ENCODE assay signal across 22 mouse cellular contexts in genomic region chr2:29035698-29036097, GRCm38 (mm10). TPM values are rescaled to one million over a fixed set of nuclear protein-coding genes. Genes with fewer than 3 reads are reported as not detected.
DNase-seq lines count a peak whose midpoint lies in the region; ATAC-seq lines count a peak whose summit lies in the region.
"Had no signal": no experiment of that assay in that cellular context is flagged by ENCODE, and none has a peak within 500 bp of the region (broad histone marks: within the 10 kb centered on the region; RNA-seq: fewer than 3 reads in every experiment).

No protein-coding gene starts in this region.

- 51% methylated on average over 8 of the region's 8 CpGs for WGBS in midbrain, embryonic 11.5 days
- WGBS in midbrain, embryonic 14.5 days, result 52% methylated on average over 8 of the region's 8 CpGs
- 68% methylated on average over 8 of the region's 8 CpGs for WGBS in liver, embryonic 12.5 days (ENCODE audit: insufficient replicate concordance)
- WGBS in forebrain, embryonic 15.5 days, result 47% methylated on average over 8 of the region's 8 CpGs
- 47% methylated on average over 8 of the region's 8 CpGs for WGBS in forebrain, embryonic 16.5 days

- DNase-seq in midbrain, embryonic 11.5 days (ENCODE audit: low spot score, missing footprints), result peak; percentile 28
- no peak for DNase-seq in midbrain, embryonic 14.5 days
- DNase-seq in kidney, postnatal 14 days, result peak; percentile 79
- no peak for DNase-seq in frontal cortex, adult 2 months (ENCODE audit: extremely low spot score in 1 of 2, low spot score in 1 of 2)
- DNase-seq in cerebellum, adult 11 months, result no peak
- DNase-seq: adrenal gland, postnatal 36 days; cerebellum, adult 2 months; gastrocnemius, postnatal 10 days; heart, adult 2 months; heart, postnatal 36 days; layer of hippocampus, postnatal 36 days; left cerebral cortex, postnatal 4 days; lung, adult 18-20 months; lung, postnatal 14 days; right cerebral cortex, postnatal 25 days; thymus, adult 18-20 months had no signal

- no peaks in the 10 kb centered on the region for H3K36me3 ChIP-seq in midbrain, embryonic 11.5 days (ENCODE audit: control insufficient read depth, insufficient read depth, low read length)
- no peaks in the 10 kb centered on the region for H3K36me3 ChIP-seq in midbrain, embryonic 14.5 days (ENCODE audit: control insufficient read depth, insufficient read depth, low read length)
- H3K36me3 ChIP-seq in liver, embryonic 12.5 days, result no peaks in the 10 kb centered on the region
- H3K36me3 ChIP-seq in forebrain, embryonic 15.5 days, result no peaks in the 10 kb centered on the region
- no peaks in the 10 kb centered on the region for H3K36me3 ChIP-seq in forebrain, embryonic 16.5 days (ENCODE audit: control insufficient read depth, insufficient read depth)
- H3K36me3 ChIP-seq: embryonic facial prominence, embryonic 10.5 days; stomach, embryonic 15.5 days had no signal

- peaks cover 15% of the 10 kb centered on the region; the same call in 1 of the 2 replicates for H3K27me3 ChIP-seq in midbrain, embryonic 11.5 days (ENCODE audit: control insufficient read depth, insufficient read depth, low read length)
- H3K27me3 ChIP-seq in midbrain, embryonic 14.5 days (ENCODE audit: control insufficient read depth, insufficient read depth, low read length), result peaks cover 5% of the 10 kb centered on the region
- H3K27me3 ChIP-seq in liver, embryonic 12.5 days (replicated peaks), result peaks cover 39% of the 10 kb centered on the region
- H3K27me3 ChIP-seq in forebrain, embryonic 15.5 days, result peaks cover 86% of the 10 kb centered on the region
- peaks cover 61% of the 10 kb centered on the region for H3K27me3 ChIP-seq in forebrain, embryonic 16.5 days (replicated peaks; ENCODE audit: control insufficient read depth, insufficient read depth, low read length)

- no peak overlapping the region for H3K9ac ChIP-seq in midbrain, embryonic 11.5 days (ENCODE audit: low read length)
- no peak overlapping the region for H3K9ac ChIP-seq in midbrain, embryonic 14.5 days (replicated peaks; ENCODE audit: low read length)
- no peak overlapping the region for H3K9ac ChIP-seq in liver, embryonic 12.5 days
- H3K9ac ChIP-seq in forebrain, embryonic 15.5 days (replicated peaks), result no peak overlapping the region
- no peak overlapping the region for H3K9ac ChIP-seq in forebrain, embryonic 16.5 days (replicated peaks; ENCODE audit: low read depth, low read length)
- H3K9ac ChIP-seq: stomach, embryonic 15.5 days had no signal

- peaks cover 15% of the 10 kb centered on the region for H3K4me1 ChIP-seq in midbrain, embryonic 11.5 days (ENCODE audit: control insufficient read depth, insufficient read depth, low read length)
- peaks cover 29% of the 10 kb centered on the region for H3K4me1 ChIP-seq in midbrain, embryonic 14.5 days (ENCODE audit: control insufficient read depth, insufficient read depth, low read length)
- no peaks in the 10 kb centered on the region for H3K4me1 ChIP-seq in liver, embryonic 12.5 days
- peaks cover 3% of the 10 kb centered on the region; the same call in 1 of the 2 replicates for H3K4me1 ChIP-seq in forebrain, embryonic 15.5 days
- H3K4me1 ChIP-seq in forebrain, embryonic 16.5 days (replicated peaks; ENCODE audit: control insufficient read depth, insufficient read depth, low read length), result no peaks in the 10 kb centered on the region; the same call in 1 of the 2 replicates
- H3K4me1 ChIP-seq: stomach, embryonic 15.5 days had no signal

- no peak overlapping the region for H3K27ac ChIP-seq in midbrain, embryonic 11.5 days (ENCODE audit: low read depth, low read length)
- no peak overlapping the region for H3K27ac ChIP-seq in midbrain, embryonic 14.5 days (replicated peaks; ENCODE audit: low read depth, low read length)
- no peak overlapping the region for H3K27ac ChIP-seq in liver, embryonic 12.5 days
- no peak overlapping the region for H3K27ac ChIP-seq in forebrain, embryonic 15.5 days (replicated peaks)
- H3K27ac ChIP-seq in forebrain, embryonic 16.5 days (ENCODE audit: low read length), result no peak overlapping the region
- H3K27ac ChIP-seq: embryonic facial prominence, embryonic 10.5 days; heart, adult 2 months; stomach, embryonic 15.5 days had no signal

- no peak for ATAC-seq in midbrain, embryonic 11.5 days (ENCODE audit: low FRiP score)
- ATAC-seq in midbrain, embryonic 14.5 days (ENCODE audit: low FRiP score, low TSS enrichment), result no peak
- peak; percentile 61; the same call in 1 of the 2 replicates for ATAC-seq in liver, embryonic 12.5 days
- ATAC-seq in forebrain, embryonic 15.5 days (replicated peaks), result no peak
- ATAC-seq in forebrain, embryonic 16.5 days, result no peak
- ATAC-seq: hindbrain, embryonic 16.5 days had no signal

- no peaks in the 10 kb centered on the region for H3K9me3 ChIP-seq in midbrain, embryonic 11.5 days (ENCODE audit: control insufficient read depth, low read length)
- H3K9me3 ChIP-seq in midbrain, embryonic 14.5 days (ENCODE audit: control insufficient read depth, low read length), result no peaks in the 10 kb centered on the region
- no peaks in the 10 kb centered on the region for H3K9me3 ChIP-seq in liver, embryonic 12.5 days (replicated peaks)
- no peaks in the 10 kb centered on the region for H3K9me3 ChIP-seq in forebrain, embryonic 15.5 days
- no peaks in the 10 kb centered on the region for H3K9me3 ChIP-seq in forebrain, embryonic 16.5 days (ENCODE audit: control insufficient read depth, low read length)
- H3K9me3 ChIP-seq: embryonic facial prominence, embryonic 10.5 days; stomach, embryonic 15.5 days had no signal

- H3K4me3 ChIP-seq in midbrain, embryonic 11.5 days (ENCODE audit: low read depth, low read length), result no peak overlapping the region
- no peak overlapping the region for H3K4me3 ChIP-seq in midbrain, embryonic 14.5 days (replicated peaks; ENCODE audit: low read depth, low read length)
- H3K4me3 ChIP-seq in liver, embryonic 12.5 days, result no peak overlapping the region
- no peak overlapping the region for H3K4me3 ChIP-seq in forebrain, embryonic 15.5 days
- H3K4me3 ChIP-seq in forebrain, embryonic 16.5 days (replicated peaks; ENCODE audit: low read length), result no peak overlapping the region
- H3K4me3 ChIP-seq: embryonic facial prominence, embryonic 10.5 days; heart, adult 2 months; stomach, embryonic 15.5 days had no signal

- H3K4me2 ChIP-seq in midbrain, embryonic 11.5 days, result no peak overlapping the region
- H3K4me2 ChIP-seq in midbrain, embryonic 14.5 days (ENCODE audit: low read length), result no peak overlapping the region
- H3K4me2 ChIP-seq in liver, embryonic 12.5 days, result no peak overlapping the region
- no peak overlapping the region for H3K4me2 ChIP-seq in forebrain, embryonic 15.5 days (replicated peaks)
- no peak overlapping the region for H3K4me2 ChIP-seq in forebrain, embryonic 16.5 days (ENCODE audit: low read length)
- H3K4me2 ChIP-seq: stomach, embryonic 15.5 days had no signal

RNA-seq across cellular contexts. Expression of gene Cfap77, which starts 19.2 kb away (rescaled TPM):
- 0.77 and 1.2 TPM in 2 replicates for polyA plus RNA-seq in midbrain, embryonic 11.5 days (2014; fragmentation: Nextera tagmentation; extraction: Ambion mirVana)
- polyA plus RNA-seq in midbrain, embryonic 14.5 days (2014; fragmentation: Nextera tagmentation; extraction: Ambion mirVana), result 1.1 and 1.3 TPM in 2 replicates
- 0.12 and 0.30 TPM in 2 replicates for polyA plus RNA-seq in liver, embryonic 12.5 days (2016; fragmentation: Nextera tagmentation; extraction: Ambion mirVana)
- 0.26 TPM in 1 of 2 replicates, not detected in the other for polyA plus RNA-seq in forebrain, embryonic 15.5 days (2015; fragmentation: Nextera tagmentation; extraction: Ambion mirVana)
- polyA plus RNA-seq in frontal cortex, adult 2 months (2012; rRNA removed), result 0.14 and 0.17 TPM in 2 replicates
- polyA plus RNA-seq in forebrain, embryonic 16.5 days (2015; fragmentation: Nextera tagmentation; extraction: Ambion mirVana), result 0.20 TPM in 1 of 2 replicates, not detected in the other

RNA-seq across cellular contexts. Expression of gene Ttf1, which starts 24.4 kb away (rescaled TPM):
- 11.4 and 13.8 TPM in 2 replicates for polyA plus RNA-seq in midbrain, embryonic 11.5 days (2014; fragmentation: Nextera tagmentation; extraction: Ambion mirVana)
- 6.9 and 7.4 TPM in 2 replicates for polyA plus RNA-seq in midbrain, embryonic 14.5 days (2014; fragmentation: Nextera tagmentation; extraction: Ambion mirVana)
- polyA plus RNA-seq in liver, embryonic 12.5 days (2016; fragmentation: Nextera tagmentation; extraction: Ambion mirVana), result 7.9 and 8.4 TPM in 2 replicates
- 9.0 and 10.5 TPM in 2 replicates for polyA plus RNA-seq in forebrain, embryonic 15.5 days (2015; fragmentation: Nextera tagmentation; extraction: Ambion mirVana)
- polyA plus RNA-seq in frontal cortex, adult 2 months (2012; rRNA removed), result 11.3 and 16.5 TPM in 2 replicates
- 9.6 and 9.8 TPM in 2 replicates for polyA plus RNA-seq in forebrain, embryonic 16.5 days (2015; fragmentation: Nextera tagmentation; extraction: Ambion mirVana)

Comparison
In these comparisons a context has a peak if more than half of its experiments do, and no peak if none do; other contexts are left out.
1. DNase-seq: peak in midbrain, embryonic 11.5 days (single experiment) and kidney, postnatal 14 days (single experiment); none in midbrain, embryonic 14.5 days (single experiment), frontal cortex, adult 2 months (0 of 2) and cerebellum, adult 11 months (single experiment).